Mouse (Mus musculus) heart, postnatal 4 days (tissue): Measurements from ENCODE around the gene Slc4a1. TPM values are rescaled to one million over a fixed set of nuclear protein-coding genes. Genes with fewer than 3 reads are reported as not detected.

Experiments
- microRNA-seq, 2 experiments: library from miRNA; unstranded; fragments of <30 nt; microRNA quantifications; one replicate each; pipeline ENCODE4 v1.2.0; 2021 to 2022
- total RNA-seq, 2 experiments: library from RNA; stranded (reverse); gene quantifications; 2 replicates each; pipeline ENCODE4 v1.2.3; 2021

Slc4a1 gene
- total RNA-seq, 2 experiments from 2014 or later: 7.2 to 22.1 TPM

Small RNA genes within 50 kb of the gene (microRNA-seq; reads per million reads assigned to microRNA genes)
- gene Mir6930: 0 reads per million in 2 experiments

Other genes with a start within 250 kb of the Slc4a1 start
- not detected for gene Nags, start 220.7 kb downstream of the Slc4a1 start, total RNA-seq
- 10 to 100 TPM; 15.0 to 15.4 TPM for gene Tmem101, start 209.8 kb downstream of the Slc4a1 start, total RNA-seq
- 10 to 100 TPM; 71.3 to 75.3 TPM for gene Lsm12, start 180.9 kb downstream of the Slc4a1 start, total RNA-seq
- gene G6pc3, start 176.6 kb downstream of the Slc4a1 start, total RNA-seq: 10 to 100 TPM; 29.9 to 32.6 TPM
- gene Hdac5, start 136.0 kb downstream of the Slc4a1 start, total RNA-seq: 10 to 100 TPM; 90.7 to 91.4 TPM
- 1 to 10 TPM; 5.3 TPM for gene BC030867, start 117.3 kb downstream of the Slc4a1 start, total RNA-seq
- gene Asb16, start 97.5 kb downstream of the Slc4a1 start, total RNA-seq: under 1 TPM; 0.33 to 0.41 TPM
- 10 to 100 TPM; 26.6 to 27.7 TPM for gene Tmub2, start 81.3 kb downstream of the Slc4a1 start, total RNA-seq
- 10 to 100 TPM; 36.8 to 39.4 TPM for gene Atxn7l3, start 69.6 kb downstream of the Slc4a1 start, total RNA-seq
- 10 to 100 TPM; 81.9 to 89.3 TPM for gene Ubtf, start 46.5 kb downstream of the Slc4a1 start, total RNA-seq
- 1 to 10 TPM in 1 of 2 experiments, under 1 TPM in 1; 0.50 to 1.9 TPM for gene Rundc3a, start 27.2 kb upstream of the Slc4a1 start, total RNA-seq
- gene Slc25a39, start 41.7 kb upstream of the Slc4a1 start, total RNA-seq: 100 to 1,000 TPM; 161 to 165 TPM
- 100 to 1,000 TPM; 141 to 144 TPM for gene Grn, start 64.1 kb upstream of the Slc4a1 start, total RNA-seq
- 10 to 100 TPM; 30.2 to 30.5 TPM for gene Fam171a2, start 81.5 kb upstream of the Slc4a1 start, total RNA-seq
- gene Itga2b, start 103.9 kb upstream of the Slc4a1 start, total RNA-seq: 1 to 10 TPM; 4.2 to 5.4 TPM
- 10 to 100 TPM; 29.5 to 29.7 TPM for gene Gpatch8, start 190.2 kb upstream of the Slc4a1 start, total RNA-seq
- gene Gm11627, start 213.3 kb upstream of the Slc4a1 start, total RNA-seq: 1 to 10 TPM; 4.4 to 5.3 TPM
- 10 to 100 TPM; 21.9 TPM for gene Fzd2, start 238.2 kb upstream of the Slc4a1 start, total RNA-seq